Mouse (Mus musculus) CD4-positive, CD25-positive, alpha-beta regulatory T cell, adult 9 weeks (primary cell): ENCODE measurements around the gene Carf. TPM values are rescaled to one million over a fixed set of nuclear protein-coding genes. Genes with fewer than 3 reads are reported as not detected.

Experiments used
- polyA plus RNA-seq: library from polyadenylated mRNA; unstranded; fragments of 100-300 nt; shearing (Covaris generic); gene quantifications from one replicate; pipeline ENCODE4 v1.2.1, GENCODE M21; 2017

Carf gene
- 6.9 TPM for polyA plus RNA-seq

GRCm38 (mm10) chr1:60098024-60098781 lies at the start of gene Carf, which contains the start of gene Wdr12:
Carf (plus strand) TSS chr1:60098247.
Wdr12 (minus strand) TSS chr1:60098645.

GRCm38 (mm10) chr1:60179932-60180783 lies 82.1 kb downstream of the Carf start, which contains the start of gene Nbeal1:
Nbeal1 (plus strand) TSS chr1:60180599.

Other genes starting within 250 kb of the Carf start
- 6.4 TPM for gene Fam117b, start 185.2 kb upstream of the Carf start, polyA plus RNA-seq
- gene Ica1l, start 55.1 kb upstream of the Carf start, polyA plus RNA-seq, result 1.6 TPM
- 56.9 TPM for gene Wdr12, start 398 bp downstream of the Carf start, polyA plus RNA-seq
- gene Nbeal1, start 82.4 kb downstream of the Carf start, polyA plus RNA-seq, result 14.3 TPM
- gene Cyp20a1, start 245.1 kb downstream of the Carf start, polyA plus RNA-seq, result 17.9 TPM